Mouse (Mus musculus) adrenal gland, adult (tissue): ENCODE results near the gene Dhx38.

ENCODE experiments used
- DNase-seq, 2 experiments: peaks; one replicate each; pipeline ENCODE4 v3.0.0; 2022 to 2023; ENCODE audit warnings: low spot score in 1 of 2; ENCODE audit not compliant: inconsistent age in 2 of 2

The Dhx38 gene

DNA sequence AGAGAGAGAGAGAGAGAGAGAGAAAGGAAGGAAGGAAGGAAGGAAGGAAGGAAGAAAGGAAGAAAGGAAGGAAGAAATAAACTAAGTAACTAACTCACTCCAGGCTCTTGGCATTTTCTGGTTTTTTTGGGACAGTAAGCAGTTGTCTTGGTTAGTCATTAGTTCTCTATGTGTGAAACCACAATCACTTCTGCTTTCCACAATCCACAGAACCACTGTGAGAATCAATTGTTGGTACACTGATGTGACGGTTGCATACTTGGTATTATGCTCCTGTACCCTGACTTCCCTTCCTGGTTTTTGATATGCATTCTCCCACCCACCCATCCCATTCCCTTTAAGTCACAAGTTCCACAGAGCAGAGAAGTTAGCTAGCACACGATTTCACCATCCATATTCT lies 1.8 kb downstream of the Dhx38 start:
- no peak for DNase-seq

DNA sequence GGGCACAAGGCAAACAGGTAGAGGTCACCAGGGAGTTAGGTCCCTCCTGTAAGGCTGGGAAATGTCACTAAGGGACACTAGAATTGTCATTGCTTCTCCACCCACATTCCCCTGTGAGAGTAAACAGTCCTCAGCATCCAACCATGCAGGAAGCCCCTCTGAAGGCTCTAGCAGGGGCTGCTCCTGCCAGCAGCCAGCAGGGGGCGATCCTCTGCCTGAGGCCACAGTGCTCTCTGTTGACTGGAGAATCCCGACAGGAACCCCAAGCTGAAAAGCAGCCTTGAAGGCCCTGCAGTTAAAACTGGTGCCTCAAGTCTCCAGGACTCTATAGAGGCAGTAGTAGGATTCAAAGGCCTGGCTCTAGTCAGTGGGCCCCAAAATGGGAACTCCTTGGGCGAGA lies 14.0 kb downstream of the Dhx38 start:
- no peak for DNase-seq

DNA sequence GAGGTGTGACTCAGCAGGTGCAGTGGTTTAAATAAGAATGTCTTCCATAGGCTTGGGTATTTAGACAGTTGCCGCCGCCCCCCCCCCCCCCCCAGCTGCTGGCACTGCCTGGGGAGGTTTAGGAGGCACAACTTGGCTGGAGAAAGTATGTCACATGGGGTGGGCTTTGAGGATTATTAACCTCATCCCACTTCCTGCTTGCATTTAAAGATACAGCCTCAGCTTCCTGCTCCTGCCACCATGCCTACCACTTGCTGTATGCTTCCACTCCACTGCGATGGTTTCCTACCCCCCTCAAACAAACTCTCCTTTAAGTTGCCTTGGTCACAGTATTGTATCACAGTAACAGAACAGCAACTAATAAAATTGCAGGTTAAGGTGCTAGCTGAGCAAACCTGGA lies 21.6 kb downstream of the Dhx38 start:
- no peak for DNase-seq

DNA sequence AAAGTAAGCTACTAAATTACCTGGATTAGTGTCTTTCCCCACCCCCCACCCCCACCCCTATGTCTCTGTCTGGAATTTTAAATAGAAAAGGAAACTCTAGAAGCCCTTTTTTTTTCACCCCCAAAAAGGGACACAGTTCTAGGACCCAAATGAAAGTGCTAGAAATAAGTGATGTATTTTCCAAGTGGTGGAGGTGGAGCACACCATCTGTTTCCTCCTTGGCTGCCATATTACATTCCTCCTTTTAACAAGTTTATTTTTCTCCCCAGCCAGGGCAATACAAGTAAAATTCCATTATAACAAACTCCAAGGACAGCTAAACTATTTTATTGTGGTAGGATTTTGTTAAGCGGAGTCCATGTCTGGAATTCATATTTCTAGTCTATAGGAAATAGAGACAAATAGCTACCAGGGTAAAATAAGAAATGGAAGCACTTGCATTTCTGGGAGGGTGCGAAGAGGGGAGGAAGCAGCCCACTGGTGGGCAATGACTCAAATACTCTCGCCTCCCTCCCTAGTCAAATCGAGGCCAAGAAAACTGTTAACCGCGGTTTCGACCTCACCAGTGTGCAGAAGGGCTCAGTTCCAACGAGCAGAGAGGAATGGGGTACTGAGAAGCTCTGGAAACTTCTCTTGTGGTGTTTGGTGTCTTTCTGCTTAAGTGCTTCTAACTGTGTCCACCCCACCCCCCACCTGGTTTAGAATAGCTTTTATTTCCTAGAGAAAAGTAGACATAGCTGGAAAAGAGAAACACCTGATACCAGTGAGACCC lies 22.7 kb downstream of the Dhx38 start:
- no peak for DNase-seq

DNA sequence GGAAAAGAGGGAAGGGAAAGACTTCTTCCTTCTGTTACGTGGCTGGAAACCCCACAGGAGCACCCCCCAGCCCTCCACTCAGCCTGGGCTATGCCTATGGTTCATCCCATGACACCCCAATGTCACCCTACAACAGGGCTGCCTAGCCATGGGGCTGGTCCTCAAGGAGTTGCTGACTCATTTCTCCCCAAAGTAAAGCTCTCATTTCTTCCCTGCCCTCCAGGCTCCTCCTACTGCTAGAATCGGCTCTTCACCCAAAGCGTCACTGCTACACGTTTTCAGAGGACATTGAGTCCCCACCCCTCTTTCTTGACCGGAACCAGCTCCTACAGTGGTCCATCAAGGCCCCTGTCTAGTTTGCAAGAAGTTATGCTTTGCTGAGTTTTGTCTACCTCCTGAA lies 23.5 kb downstream of the Dhx38 start:
- DNase-seq, result no peak

- peak; percentile 63 to 91 for DNase-seq
Observed at GRCm38 (mm10) chr8:109536703-109537102, 29.0 kb downstream of the Dhx38 start.

- peak; percentile 19 to 76 for DNase-seq
Observed at GRCm38 (mm10) chr8:109535140-109535990, 30.3 kb downstream of the Dhx38 start.

DNA sequence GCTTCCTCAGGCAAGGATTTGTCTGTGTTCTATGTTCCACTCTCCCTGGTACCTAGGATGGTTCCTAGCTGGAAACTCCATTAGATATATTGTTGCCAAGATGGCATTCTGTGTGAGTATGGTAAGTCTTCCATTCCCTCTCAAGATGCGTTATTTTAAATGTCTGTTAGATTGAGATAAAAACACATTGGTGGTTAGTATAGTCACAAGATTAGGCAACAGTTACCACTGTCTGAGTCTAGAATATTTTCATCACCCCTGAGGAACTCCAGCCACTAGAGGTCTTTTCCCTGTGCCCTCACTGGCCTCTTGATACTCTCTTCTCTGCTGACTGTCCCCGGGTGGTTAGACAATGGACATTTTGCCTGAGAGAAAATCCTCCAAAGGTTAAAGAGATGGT lies 41.7 kb downstream of the Dhx38 start:
- no peak for DNase-seq

- no peak for DNase-seq
Observed at GRCm38 (mm10) chr8:109505560-109505959, 60.1 kb downstream of the Dhx38 start.

DNA sequence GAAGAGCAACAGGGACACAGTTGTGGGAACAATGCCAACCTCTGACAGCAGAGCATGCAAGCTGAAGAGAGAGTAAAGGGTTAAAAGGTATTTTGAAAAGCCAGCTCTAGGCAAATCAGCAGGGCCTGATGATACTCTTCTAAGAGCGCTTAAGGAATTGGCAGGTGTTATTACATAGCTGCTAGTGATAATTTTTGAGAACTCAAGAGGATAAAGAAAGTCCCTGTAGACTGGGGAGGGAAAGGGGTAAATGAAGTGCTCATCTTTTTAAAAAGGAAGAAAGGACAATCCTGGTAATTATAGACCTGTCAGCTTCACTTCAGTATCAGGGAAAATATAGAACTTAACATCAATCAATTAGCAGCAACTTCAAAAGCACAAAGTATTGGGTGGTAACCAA lies 62.1 kb downstream of the Dhx38 start:
- no peak for DNase-seq

GRCm38 (mm10) chr8:109499009-109499717 lies 66.5 kb downstream of the Dhx38 start:
- no peak for DNase-seq
